Mouse (Mus musculus) small intestine, adult 2 months (tissue): ENCODE data around the gene Ypel4.

Experiments used
- CTCF ChIP-seq: fragments of 200-500 bp; IDR thresholded peaks from 2 replicates; pipeline ENCODE4 v1.5.1; 2012; ENCODE audit warnings: low read depth, mild to moderate bottlenecking, control low read depth, inconsistent platforms, low read length, moderate library complexity, mixed read lengths; ENCODE audit not compliant: insufficient replicate concordance, insufficient read length; ENCODE audit errors: extremely low read depth
- POLR2A ChIP-seq: fragments of 200-500 bp; IDR thresholded peaks from 2 replicates; pipeline ENCODE4 v1.6.1; 2012; ENCODE audit warnings: low read depth, mild to moderate bottlenecking, control low read depth, inconsistent platforms, low read length, moderate library complexity

- TF ChIP-seq POLR2A, result no peak
- TF ChIP-seq CTCF, result no peak
Measured at GRCm38 (mm10) chr2:84690050-84690449, 43.8 kb upstream of the Ypel4 start.
